Mouse (Mus musculus): ENCODE measurements around the gene Deaf1.
"Not testable (repeated sequence)": the region's sequence is repeated elsewhere in the genome, so short reads cannot be mapped to it uniquely, and the experiment has no call there.

Gene Deaf1

GRCm38 (mm10) chr7:141264041-141264700, 63.3 kb downstream of the Deaf1 start:
- DNase-seq (ENCODE audit: low spot score in 2 of 2): no peak

- DNase-seq (ENCODE audit: low spot score in 2 of 2): no peak
Measured at GRCm38 (mm10) chr7:141263640-141264039, 63.9 kb downstream of the Deaf1 start.

GRCm38 (mm10) chr7:141261480-141261879, 66.0 kb downstream of the Deaf1 start:
- DNase-seq (ENCODE audit: low spot score in 2 of 2): no peak

GRCm38 (mm10) chr7:141256159-141256558, 71.3 kb downstream of the Deaf1 start:
- DNase-seq (ENCODE audit: low spot score in 2 of 2): no peak

GRCm38 (mm10) chr7:141250486-141250885, 77.0 kb downstream of the Deaf1 start:
- DNase-seq (ENCODE audit: low spot score in 2 of 2): not testable (repeated sequence)

Measured in heart, adult 9 months (tissue).